Mouse (Mus musculus) embryonic stem cell, embryonic (primary cell): ENCODE results near the gene Grin3b.

Experiments used
- CTCF ChIA-PET, 4 experiments: fragments of 300-600 bp in 2 of 4; fragments of 350-600 bp in 2 of 4; sonication (Branson Sonifier 250); formaldehyde crosslinking; loops; one replicate each; lab custom pipeline; 2022; ENCODE audit warnings: inconsistent platforms in 2 of 4; lab: Charles Lee
- POLR2A ChIA-PET, 4 experiments: fragments of 300-600 bp in 2 of 4; fragments of 350-600 bp in 2 of 4; sonication (Branson Sonifier 250); formaldehyde crosslinking; loops; one replicate each; lab custom pipeline; 2022; ENCODE audit warnings: antibody characterized with exemption in 4 of 4, inconsistent platforms in 1 of 4; lab: Charles Lee

Gene Grin3b

GRCm38 (mm10) chr10:79947502-79947901, 23.0 kb upstream of the Grin3b start:
- CTCF ChIA-PET: no interaction called here
- POLR2A ChIA-PET: interaction anchor here in 1 of 4 experiments (1.3 to 1.5 kb wide), 2 partner anchors 37 to 158 kb away, joined by 3 to 4 read pairs; no protein-coding TSS in a partner anchor

GRCm38 (mm10) chr10:79949873-79950272, 20.6 kb upstream of the Grin3b start:
- POLR2A ChIA-PET: interaction anchor here (0.5 to 2.4 kb wide), 7 partner anchors 10 to 218 kb away, joined by 3 to 9 read pairs (median 6); partner anchors contain the start of gene Wdr18 (in 2 of the 4)
- CTCF ChIA-PET: interaction anchor here in 3 of 4 experiments (0.7 to 2.9 kb wide), 4 partner anchors 10 to 115 kb away, joined by 3 to 11 read pairs (median 6); partner anchors contain the start of gene Wdr18 (in 2 of the 3)

GRCm38 (mm10) chr10:79950661-79951060, 19.9 kb upstream of the Grin3b start:
- ChIA-PET CTCF (interaction anchor here in 3 of 4 experiments (0.7 to 2.9 kb wide), 5 partner anchors 9 to 116 kb away, joined by 3 to 11 read pairs (median 3); partner anchors contain the start of gene Wdr18 (in 2 of the 3)), POLR2A (interaction anchor here (0.5 to 2.4 kb wide), 13 partner anchors 9 to 439 kb away, joined by 3 to 9 read pairs (median 3); partner anchors contain the start of gene Wdr18 (in 3 of the 4))

- ChIA-PET POLR2A (interaction anchor here in 1 of 4 experiments (1.3 to 3.4 kb wide), 3 partner anchors 18 to 52 kb away, joined by 3 to 9 read pairs (median 5); partner anchors contain the start of gene Med16), CTCF (interaction anchor here in 1 of 4 experiments (0.5 kb wide), 1 partner anchor 565 kb away, joined by 3 read pairs; no protein-coding TSS in a partner anchor)
Measured at GRCm38 (mm10) chr10:79953946-79954345, 16.6 kb upstream of the Grin3b start.

- CTCF ChIA-PET: interaction anchor here (0.7 to 1.2 kb wide), 4 partner anchors 29 to 144 kb away, joined by 3 to 5 read pairs (median 3); partner anchors contain the start of gene Arid3a (in 1 of the 4)
- POLR2A ChIA-PET: interaction anchor here in 2 of 4 experiments (1.1 to 3.4 kb wide), 7 partner anchors 8 to 174 kb away, joined by 3 to 9 read pairs (median 3); partner anchors contain the start of gene Med16 (in 1 of the 2)
Measured at GRCm38 (mm10) chr10:79955691-79956090, 14.8 kb upstream of the Grin3b start.

GRCm38 (mm10) chr10:79956643-79957154, 13.8 kb upstream of the Grin3b start:
- POLR2A ChIA-PET: interaction anchor here in 2 of 4 experiments (1.1 to 3.4 kb wide), 6 partner anchors 15 to 173 kb away, joined by 3 to 9 read pairs (median 4); partner anchors contain the start of gene Med16 (in 1 of the 2)
- CTCF ChIA-PET: interaction anchor here in 3 of 4 experiments (0.6 to 2.5 kb wide), 9 partner anchors 26 to 258 kb away, joined by 3 to 15 read pairs (median 6); no protein-coding TSS in a partner anchor

- ChIA-PET POLR2A (interaction anchor here (0.6 to 2.1 kb wide), 25 partner anchors 12 to 210 kb away, joined by 3 to 9 read pairs (median 4); partner anchors contain the start of genes Med16 (in 2 of the 4) and Arid3a (in 1 of the 4)), CTCF (interaction anchor here (0.5 to 3.3 kb wide), 63 partner anchors 12 to 1624 kb away, joined by 3 to 15 read pairs (median 3); partner anchors contain the start of genes Arid3a (in 2 of the 4), Cbarp (in 1 of the 4), Cirbp (in 1 of the 4) and Grin3b (in 1 of the 4))
Measured at GRCm38 (mm10) chr10:79958140-79958816, 12.2 kb upstream of the Grin3b start.

- CTCF ChIA-PET: interaction anchor here (0.5 to 3.3 kb wide), 90 partner anchors 9 to 619 kb away, joined by 3 to 48 read pairs (median 4); partner anchors contain the start of genes Med16 (in 3 of the 4), Tmem259 (in 3 of the 4), Arid3a (in 2 of the 4) and Cbarp (in 1 of the 4)
- POLR2A ChIA-PET: interaction anchor here (0.5 to 3.6 kb wide), 121 partner anchors 9 to 717 kb away, joined by 3 to 84 read pairs (median 4); partner anchors contain the start of genes Med16 (in 3 of the 4), Ptbp1 (in 3 of the 4), Tmem259 (in 3 of the 4) and Arid3a (in 2 of the 4)
Measured at GRCm38 (mm10) chr10:79959412-79959811, 11.1 kb upstream of the Grin3b start.

- POLR2A ChIA-PET: interaction anchor here (0.5 to 3.6 kb wide), 128 partner anchors 9 to 716 kb away, joined by 3 to 84 read pairs (median 4); partner anchors contain the start of genes Med16 (in 3 of the 4), Ptbp1 (in 3 of the 4), Tmem259 (in 3 of the 4) and Arid3a (in 2 of the 4)
- CTCF ChIA-PET: interaction anchor here (0.5 to 3.3 kb wide), 97 partner anchors 9 to 619 kb away, joined by 3 to 48 read pairs (median 4); partner anchors contain the start of genes Med16 (in 3 of the 4), Tmem259 (in 3 of the 4), Arid3a (in 2 of the 4) and Cbarp (in 2 of the 4)
Measured at GRCm38 (mm10) chr10:79959847-79960601, 10.5 kb upstream of the Grin3b start, which contains the start of gene Wdr18. Gene Wdr18 (plus strand): TSS chr10:79960152.

GRCm38 (mm10) chr10:79960671-79961294, 9.7 kb upstream of the Grin3b start:
- ChIA-PET POLR2A (interaction anchor here in 3 of 4 experiments (0.7 to 3.6 kb wide), 59 partner anchors 8 to 715 kb away, joined by 3 to 84 read pairs (median 5); partner anchors contain the start of genes Grin3b (in 2 of the 3), Med16 (in 2 of the 3), Mum1 (in 2 of the 3) and Ptbp1 (in 2 of the 3)), CTCF (interaction anchor here (0.6 to 3.3 kb wide), 43 partner anchors 8 to 584 kb away, joined by 3 to 48 read pairs (median 5); partner anchors contain the start of genes Tmem259 (in 3 of the 4), Cbarp (in 2 of the 4), Arid3a (in 1 of the 4) and Cirbp (in 1 of the 4))

- CTCF ChIA-PET: no interaction called here
- POLR2A ChIA-PET: interaction anchor here in 2 of 4 experiments (1.2 to 3.5 kb wide), 3 partner anchors 10 to 16 kb away, joined by 3 to 13 read pairs (median 3); no protein-coding TSS in a partner anchor
Measured at GRCm38 (mm10) chr10:79964727-79965126, 5.8 kb upstream of the Grin3b start.

- POLR2A ChIA-PET: interaction anchor here in 2 of 4 experiments (0.9 to 3.5 kb wide), 5 partner anchors 9 to 20 kb away, joined by 3 to 13 read pairs (median 4); no protein-coding TSS in a partner anchor
- CTCF ChIA-PET: no interaction called here
Measured at GRCm38 (mm10) chr10:79965325-79965724, 5.2 kb upstream of the Grin3b start.

- CTCF ChIA-PET: interaction anchor here in 1 of 4 experiments (1.0 kb wide), 1 partner anchor 20 kb away, joined by 4 read pairs; no protein-coding TSS in a partner anchor
- POLR2A ChIA-PET: interaction anchor here in 3 of 4 experiments (0.7 to 3.5 kb wide), 6 partner anchors 8 to 179 kb away, joined by 3 to 13 read pairs (median 3); no protein-coding TSS in a partner anchor
Measured at GRCm38 (mm10) chr10:79966886-79967400, 3.6 kb upstream of the Grin3b start.

GRCm38 (mm10) chr10:79968181-79968580, 2.3 kb upstream of the Grin3b start:
- ChIA-PET CTCF (interaction anchor here in 1 of 4 experiments (1.0 to 1.2 kb wide), 3 partner anchors 9 to 133 kb away, joined by 3 to 4 read pairs (median 3); partner anchors contain the start of gene Wdr18), POLR2A (interaction anchor here in 3 of 4 experiments (0.8 to 1.6 kb wide), 8 partner anchors 8 to 200 kb away, joined by 3 to 11 read pairs (median 4); partner anchors contain the start of genes Cnn2 (in 1 of the 3) and Wdr18 (in 1 of the 3))

- ChIA-PET CTCF (interaction anchor here in 3 of 4 experiments (0.6 to 1.2 kb wide), 3 partner anchors 9 to 273 kb away, joined by 3 to 7 read pairs (median 3); partner anchors contain the start of gene Wdr18 (in 2 of the 3)), POLR2A (interaction anchor here in 3 of 4 experiments (0.6 to 1.6 kb wide), 19 partner anchors 9 to 817 kb away, joined by 3 to 11 read pairs (median 4); partner anchors contain the start of genes Wdr18 (in 3 of the 3), Cnn2 (in 1 of the 3) and Rps15 (in 1 of the 3))
Measured at GRCm38 (mm10) chr10:79969124-79969568, 1.4 kb upstream of the Grin3b start.
